Mouse (Mus musculus) liver, embryonic 13.5 days (tissue): Measurements from ENCODE around the gene Atp2b2. TPM values are rescaled to one million over a fixed set of nuclear protein-coding genes. Genes with fewer than 3 reads are reported as not detected.

Experiments used
- ATAC-seq: fragments of 200-750 bp; cut with Nextera tagmentation; 2 replicates; pipeline ENCODE4 v1.8.0; 2017; ENCODE audit warnings: low read depth, mild to moderate bottlenecking, moderate number of reproducible peaks, moderate library complexity
- DNase-seq: peaks from one replicate; pipeline ENCODE4 v3.0.0; 2022
- H3K27ac ChIP-seq: fragments of 300-500 bp; sonication (generic); 2 replicates; pipeline ENCODE4 v1.5.1; 2015; ENCODE audit warnings: moderate library complexity, mild to moderate bottlenecking, inconsistent platforms
- H3K27me3 ChIP-seq: fragments of 300-500 bp; sonication (generic); 2 replicates; pipeline ENCODE4 v1.6.1; 2015; ENCODE audit warnings: mild to moderate bottlenecking, inconsistent platforms
- H3K36me3 ChIP-seq: fragments of 300-500 bp; sonication (generic); 2 replicates; pipeline ENCODE4 v1.6.1; 2015; ENCODE audit warnings: mild to moderate bottlenecking, inconsistent platforms
- H3K4me1 ChIP-seq: fragments of 300-500 bp; sonication (generic); replicated peaks from 2 replicates; pipeline ENCODE4 v1.6.1; 2015; ENCODE audit warnings: inconsistent platforms
- H3K4me2 ChIP-seq: fragments of 300-500 bp; sonication (generic); 2 replicates; pipeline ENCODE4 v1.6.1; 2015; ENCODE audit warnings: inconsistent platforms, mild to moderate bottlenecking, moderate library complexity
- H3K4me3 ChIP-seq: fragments of 300-500 bp; sonication (generic); replicated peaks from 2 replicates; pipeline ENCODE4 v1.5.1; 2015; ENCODE audit warnings: mild to moderate bottlenecking, inconsistent platforms
- H3K9ac ChIP-seq: fragments of 300-500 bp; sonication (generic); 2 replicates; pipeline ENCODE4 v1.6.1; 2015; ENCODE audit warnings: mild to moderate bottlenecking, inconsistent platforms
- H3K9me3 ChIP-seq: fragments of 300-500 bp; sonication (generic); replicated peaks from 2 replicates; pipeline ENCODE4 v1.6.1; 2016; ENCODE audit warnings: inconsistent platforms
- WGBS: fragments of 180-500 bp; shearing (Covaris S2); methylation state at CpG from one replicate; pipeline ENCODE4 v1.1.7; 2015; ENCODE audit not compliant: insufficient replicate concordance; 5-methylcytosine and 5-hydroxymethylcytosine counted together
- polyA plus RNA-seq: library from polyadenylated mRNA; unstranded; fragments of >200 nt; fragmentation: Nextera tagmentation; extraction: Ambion mirVana; gene quantifications from 2 replicates; pipeline ENCODE4 v1.2.1, GENCODE M21; 2015

The Atp2b2 gene
- polyA plus RNA-seq, 1 experiment from 2014 or later = 0.58 TPM

- Histone ChIP-seq H3K36me3 (no peaks in the 10 kb centered on the region), H3K9ac (no peak overlapping the region), H3K9me3 (no peaks in the 10 kb centered on the region), H3K4me1 (no peaks in the 10 kb centered on the region), H3K27me3 (no peaks in the 10 kb centered on the region), H3K4me2 (no peak overlapping the region), H3K27ac (no peak overlapping the region), H3K4me3 (no peak overlapping the region)
- WGBS = 59% methylated on average over 6 of the region's 6 CpGs
- no peak for DNase-seq
- no peak for ATAC-seq
These were observed 173.9 kb downstream of the Atp2b2 start for GRCm38 (mm10) chr6:113868552-113868951.

GRCm38 (mm10) chr6:113865699-113866098, 176.7 kb downstream of the Atp2b2 start:
- H3K27ac ChIP-seq = no peak overlapping the region
- DNase-seq (no peak), ATAC-seq (0 out of 2 replicates have a peak, but pooled peaks have one; percentile 47)
- no peaks in the 10 kb centered on the region for H3K27me3 ChIP-seq
- no peaks in the 10 kb centered on the region for H3K36me3 ChIP-seq
- no peaks in the 10 kb centered on the region for H3K4me1 ChIP-seq
- H3K9me3 ChIP-seq = no peaks in the 10 kb centered on the region
- no peak overlapping the region for H3K9ac ChIP-seq
- H3K4me3 ChIP-seq = no peak overlapping the region
- H3K4me2 ChIP-seq = 0 out of 2 replicates have a peak overlapping the region, but pooled peaks have one; percentile 10
- 61% methylated on average over 7 of the region's 7 CpGs for WGBS

- Histone ChIP-seq H3K27ac (no peak overlapping the region), H3K9me3 (no peaks in the 10 kb centered on the region), H3K4me1 (no peaks in the 10 kb centered on the region), H3K27me3 (no peaks in the 10 kb centered on the region), H3K36me3 (no peaks in the 10 kb centered on the region), H3K9ac (no peak overlapping the region), H3K4me3 (no peak overlapping the region), H3K4me2 (no peak overlapping the region)
- DNase-seq = no peak
- WGBS = 41% methylated on average over 7 of the region's 8 CpGs
- no peak for ATAC-seq
These were observed 177.6 kb downstream of the Atp2b2 start for GRCm38 (mm10) chr6:113864812-113865211.

DNA sequence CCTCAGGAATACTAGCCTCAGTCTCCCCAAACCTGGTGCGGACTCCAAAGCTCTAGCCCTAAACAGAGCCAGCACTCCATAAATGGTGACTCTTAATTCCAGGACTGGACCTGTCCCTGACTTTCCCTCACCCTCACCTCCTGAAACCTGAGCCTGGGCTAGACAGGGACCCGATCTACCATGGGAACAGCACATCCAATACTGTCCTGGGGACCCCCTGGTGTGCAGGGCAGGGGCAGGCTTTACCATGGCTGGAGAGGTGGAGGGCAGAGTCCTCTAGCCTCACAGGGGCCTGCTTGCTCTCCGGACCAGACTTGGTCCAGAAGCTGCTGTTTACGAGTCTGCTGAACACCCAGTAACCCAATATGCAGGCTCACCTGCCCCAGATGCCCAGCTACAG, 179.5 kb downstream of the Atp2b2 start:
- no peak for DNase-seq
- Histone ChIP-seq H3K36me3 (no peaks in the 10 kb centered on the region), H3K4me3 (no peak overlapping the region), H3K27me3 (no peaks in the 10 kb centered on the region), H3K4me2 (no peak overlapping the region), H3K27ac (no peak overlapping the region), H3K9ac (no peak overlapping the region), H3K9me3 (no peaks in the 10 kb centered on the region), H3K4me1 (no peaks in the 10 kb centered on the region)
- no peak for ATAC-seq
- WGBS = 57% methylated on average over 4 of the region's 4 CpGs

DNA sequence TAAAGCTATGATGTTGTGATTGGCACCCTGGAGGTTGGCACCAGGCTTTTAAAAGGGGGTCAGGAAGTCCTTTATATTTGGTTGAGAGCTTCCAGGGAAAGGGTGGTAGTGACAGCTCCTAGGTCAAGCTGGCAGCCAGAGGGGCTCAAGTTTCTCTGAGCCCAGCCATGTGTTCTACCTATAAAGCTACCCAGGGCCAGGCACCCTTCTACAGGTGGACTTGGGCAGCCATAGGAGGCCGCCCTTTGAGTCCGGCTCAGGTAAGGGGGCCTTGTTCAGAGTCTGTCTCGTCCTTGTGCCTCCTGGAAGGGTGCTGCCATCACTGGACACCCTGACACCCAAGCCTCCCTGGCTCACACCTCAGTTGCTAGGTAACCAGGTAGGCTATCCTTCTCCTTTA, 180.5 kb downstream of the Atp2b2 start:
- H3K36me3 ChIP-seq = no peaks in the 10 kb centered on the region
- ATAC-seq = no peak
- H3K9me3 ChIP-seq = no peaks in the 10 kb centered on the region
- H3K9ac ChIP-seq = no peak overlapping the region
- no peak overlapping the region for H3K4me3 ChIP-seq
- H3K27ac ChIP-seq = no peak overlapping the region
- WGBS = 48% methylated on average over 3 of the region's 3 CpGs
- DNase-seq = no peak
- no peak overlapping the region for H3K4me2 ChIP-seq
- no peaks in the 10 kb centered on the region for H3K27me3 ChIP-seq
- no peaks in the 10 kb centered on the region for H3K4me1 ChIP-seq

DNA sequence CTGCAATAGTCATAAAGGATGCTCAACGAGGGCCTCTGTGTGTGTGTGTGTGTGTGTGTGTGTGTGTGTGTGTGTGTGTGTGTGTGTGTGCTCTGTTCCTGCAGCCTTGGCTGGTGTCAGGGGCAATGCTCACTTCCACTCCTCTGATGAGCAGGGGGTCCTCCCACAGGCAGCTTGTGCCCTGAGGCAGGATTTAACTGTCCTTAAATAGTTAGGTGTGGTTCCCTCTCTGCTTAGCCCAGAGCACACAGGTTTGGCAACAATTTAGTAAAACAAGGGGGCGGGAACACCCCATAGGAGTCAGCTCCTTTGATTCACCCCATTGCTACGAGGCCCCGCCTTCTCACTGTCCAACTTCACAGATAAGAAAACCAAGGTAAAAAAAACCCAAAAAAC, 181.0 kb downstream of the Atp2b2 start:
- ATAC-seq (no peak), DNase-seq (no peak)
- Histone ChIP-seq H3K4me1 (no peaks in the 10 kb centered on the region), H3K4me3 (no peak overlapping the region), H3K36me3 (no peaks in the 10 kb centered on the region), H3K4me2 (no peak overlapping the region), H3K27ac (no peak overlapping the region), H3K9ac (no peak overlapping the region), H3K9me3 (no peaks in the 10 kb centered on the region), H3K27me3 (no peaks in the 10 kb centered on the region)
- WGBS = 49% methylated on average over 4 of the region's 4 CpGs

DNA sequence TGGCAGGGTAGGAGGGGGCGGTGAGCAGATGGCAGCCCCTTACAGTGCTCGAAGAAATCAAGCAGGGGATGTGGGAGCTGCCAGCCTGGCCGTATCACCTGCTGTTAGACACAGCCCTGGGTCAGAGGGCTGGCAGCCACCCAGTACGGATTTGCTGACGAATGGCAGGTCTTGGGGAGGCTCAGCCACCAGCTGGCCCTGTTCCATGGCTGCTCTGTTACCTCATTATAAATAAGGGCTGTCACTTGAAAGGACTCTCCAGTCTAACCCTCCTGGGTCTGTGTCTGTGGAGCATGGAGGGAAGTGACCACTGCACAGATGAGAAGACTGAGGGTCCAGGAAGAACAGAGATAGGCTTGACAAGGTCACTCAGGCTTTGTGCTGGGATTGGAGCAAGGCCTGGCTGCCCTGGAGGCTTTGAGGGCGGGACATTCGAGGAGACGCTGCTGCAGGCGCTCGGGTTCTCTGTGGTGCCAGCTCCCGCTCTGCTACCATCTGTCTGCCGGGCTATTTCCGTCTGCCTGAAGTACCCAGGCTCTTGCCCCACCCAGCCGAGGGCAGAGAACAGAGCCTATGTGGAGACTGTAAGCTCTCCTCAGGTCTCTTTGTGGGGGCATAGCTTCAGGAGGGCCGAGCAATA, 181.6 kb downstream of the Atp2b2 start:
- no peak overlapping the region for H3K9ac ChIP-seq
- H3K4me3 ChIP-seq = no peak overlapping the region
- H3K9me3 ChIP-seq = no peaks in the 10 kb centered on the region
- no peaks in the 10 kb centered on the region for H3K36me3 ChIP-seq
- WGBS = 63% methylated on average over 15 of the region's 15 CpGs
- DNase-seq (no peak), ATAC-seq (no peak)
- H3K27ac ChIP-seq = no peak overlapping the region
- no peaks in the 10 kb centered on the region for H3K27me3 ChIP-seq
- no peak overlapping the region for H3K4me2 ChIP-seq
- H3K4me1 ChIP-seq = no peaks in the 10 kb centered on the region

DNA sequence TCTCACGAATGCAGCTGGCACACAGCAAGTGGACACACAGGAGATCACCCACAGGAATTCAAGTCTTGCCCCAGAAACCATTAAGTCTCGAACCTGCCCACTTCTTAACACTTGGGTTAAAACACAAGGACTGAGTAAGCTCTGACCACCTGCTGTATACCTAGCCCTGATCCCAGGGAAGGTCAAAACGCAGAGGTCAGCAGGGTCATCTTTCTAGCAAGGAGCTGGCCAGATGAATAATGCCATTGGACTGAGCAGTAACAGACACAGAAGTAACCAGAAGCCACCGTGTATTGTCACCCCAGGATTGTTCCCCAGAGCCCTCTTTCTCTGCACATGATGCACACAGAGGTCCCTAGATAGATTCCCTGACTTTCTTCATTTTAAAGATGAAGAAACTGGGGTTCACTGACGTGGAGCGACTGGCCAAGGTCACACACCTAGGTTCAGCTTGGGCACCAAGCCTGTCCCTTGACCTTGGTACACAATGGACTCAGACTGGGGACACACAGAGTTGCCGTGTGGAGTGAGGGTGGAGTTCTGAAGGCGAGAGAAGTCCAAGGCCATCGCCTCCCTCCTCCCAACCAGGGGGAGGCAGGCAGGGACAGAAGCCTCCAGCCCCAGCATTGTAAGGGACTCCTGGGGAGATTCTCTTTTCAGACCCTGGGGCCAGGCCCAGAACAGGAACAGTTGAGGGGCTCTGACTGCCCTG, 182.2 kb downstream of the Atp2b2 start:
- Histone ChIP-seq H3K9ac (no peak overlapping the region), H3K4me1 (no peaks in the 10 kb centered on the region), H3K4me2 (no peak overlapping the region), H3K27ac (no peak overlapping the region), H3K9me3 (no peaks in the 10 kb centered on the region), H3K36me3 (no peaks in the 10 kb centered on the region), H3K27me3 (no peaks in the 10 kb centered on the region), H3K4me3 (no peak overlapping the region)
- WGBS = 50% methylated on average over 9 of the region's 9 CpGs
- no peak for ATAC-seq
- no peak for DNase-seq

DNA sequence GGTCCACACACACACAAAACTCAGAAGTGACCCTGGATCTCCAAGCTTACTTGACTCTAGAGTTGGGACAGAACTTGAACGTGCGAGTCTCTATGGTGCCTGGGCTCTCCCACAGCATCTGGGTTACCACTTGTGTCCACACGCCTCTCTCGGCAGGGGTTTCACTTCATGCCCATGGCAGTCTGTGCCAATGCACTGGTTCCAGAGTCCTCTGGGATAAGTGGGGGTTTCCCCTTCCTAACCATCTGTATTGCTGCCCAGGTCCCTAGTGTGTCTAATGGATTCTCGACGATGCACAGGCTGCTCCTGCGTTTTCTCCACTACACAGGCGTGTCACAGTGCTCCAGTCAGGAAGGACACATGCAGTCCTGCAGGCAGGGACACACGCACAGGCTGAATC, 184.1 kb downstream of the Atp2b2 start:
- ATAC-seq (no peak), DNase-seq (no peak)
- H3K4me3 ChIP-seq = no peak overlapping the region
- no peaks in the 10 kb centered on the region for H3K36me3 ChIP-seq
- WGBS = 65% methylated on average over 9 of the region's 9 CpGs
- no peak overlapping the region for H3K4me2 ChIP-seq
- H3K27ac ChIP-seq = no peak overlapping the region
- no peaks in the 10 kb centered on the region for H3K4me1 ChIP-seq
- no peak overlapping the region for H3K9ac ChIP-seq
- no peaks in the 10 kb centered on the region for H3K9me3 ChIP-seq
- H3K27me3 ChIP-seq = no peaks in the 10 kb centered on the region

- WGBS = 44% methylated on average over 2 of the region's 2 CpGs
- ATAC-seq = no peak
- no peak overlapping the region for H3K4me3 ChIP-seq
- no peak overlapping the region for H3K4me2 ChIP-seq
- no peak overlapping the region for H3K9ac ChIP-seq
- H3K9me3 ChIP-seq = no peaks in the 10 kb centered on the region
- H3K27ac ChIP-seq = no peak overlapping the region
- no peaks in the 10 kb centered on the region for H3K4me1 ChIP-seq
- DNase-seq = no peak
- no peaks in the 10 kb centered on the region for H3K27me3 ChIP-seq
- H3K36me3 ChIP-seq = no peaks in the 10 kb centered on the region
These were observed 185.0 kb downstream of the Atp2b2 start for GRCm38 (mm10) chr6:113857310-113857873.

DNA sequence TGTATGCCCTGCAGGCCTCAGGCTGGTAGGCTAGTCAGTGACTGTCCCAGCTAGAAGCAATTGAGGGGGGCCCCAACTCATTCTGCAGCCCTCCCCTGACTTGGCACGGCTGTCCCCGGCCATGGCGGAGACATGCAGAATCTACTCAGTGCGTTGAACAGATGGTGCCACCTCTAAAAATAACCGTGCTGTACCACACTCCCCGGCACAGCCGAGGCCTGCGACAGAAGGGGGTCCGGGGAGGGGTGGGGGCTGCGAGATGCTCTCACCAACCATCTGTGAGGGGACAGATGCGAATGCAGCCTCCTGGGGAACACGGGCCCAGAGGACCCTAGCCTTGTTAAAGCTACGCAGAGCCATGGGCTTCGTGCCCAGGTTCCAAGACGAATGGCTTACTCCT, 185.6 kb downstream of the Atp2b2 start:
- no peak overlapping the region for H3K27ac ChIP-seq
- H3K4me1 ChIP-seq = no peaks in the 10 kb centered on the region
- 73% methylated on average over 15 of the region's 15 CpGs for WGBS
- H3K27me3 ChIP-seq = no peaks in the 10 kb centered on the region
- H3K4me2 ChIP-seq = no peak overlapping the region
- H3K4me3 ChIP-seq = no peak overlapping the region
- H3K9me3 ChIP-seq = no peaks in the 10 kb centered on the region
- DNase-seq (no peak), ATAC-seq (no peak)
- H3K9ac ChIP-seq = no peak overlapping the region
- H3K36me3 ChIP-seq = no peaks in the 10 kb centered on the region
